Mouse (Mus musculus): ENCODE measurements around the gene Clmp.
"Not testable (repeated sequence)": the region's sequence is repeated elsewhere in the genome, so short reads cannot be mapped to it uniquely, and the experiment has no call there.

Clmp gene

GRCm38 (mm10) chr9:40800675-40801612, 115.2 kb downstream of the Clmp start, which contains the start of gene Hspa8:
Gene Hspa8, plus strand, starts transcription at chr9:40800984.
- peak; percentile 99 for DNase-seq (ENCODE audit: low read depth, low spot score)

GRCm38 (mm10) chr9:40801614-40802532, 116.1 kb downstream of the Clmp start:
- not testable (repeated sequence) for DNase-seq (ENCODE audit: low read depth, low spot score)

- DNase-seq (ENCODE audit: low read depth, low spot score), result not testable (repeated sequence)
Observed at GRCm38 (mm10) chr9:40802533-40802875, 116.7 kb downstream of the Clmp start.

- DNase-seq (ENCODE audit: low read depth, low spot score), result not testable (repeated sequence)
Observed at GRCm38 (mm10) chr9:40804576-40804975, 118.8 kb downstream of the Clmp start.

GRCm38 (mm10) chr9:40805263-40805662, 119.5 kb downstream of the Clmp start:
- no peak for DNase-seq (ENCODE audit: low read depth, low spot score)

- no peak for DNase-seq (ENCODE audit: low read depth, low spot score)
Observed at GRCm38 (mm10) chr9:40806440-40807288, 120.9 kb downstream of the Clmp start.

GRCm38 (mm10) chr9:40807289-40807920, 121.6 kb downstream of the Clmp start:
- no peak for DNase-seq (ENCODE audit: low read depth, low spot score)

- DNase-seq (ENCODE audit: low read depth, low spot score), result no peak
Observed at GRCm38 (mm10) chr9:40808061-40808906, 122.5 kb downstream of the Clmp start.

GRCm38 (mm10) chr9:40808907-40809280, 123.1 kb downstream of the Clmp start:
- no peak for DNase-seq (ENCODE audit: low read depth, low spot score)

GRCm38 (mm10) chr9:40811860-40812259, 126.1 kb downstream of the Clmp start:
- no peak for DNase-seq (ENCODE audit: low read depth, low spot score)

- DNase-seq (ENCODE audit: low read depth, low spot score), result no peak
Observed at GRCm38 (mm10) chr9:40814060-40814459, 128.3 kb downstream of the Clmp start.

GRCm38 (mm10) chr9:40817325-40818028, 131.7 kb downstream of the Clmp start:
- DNase-seq (ENCODE audit: low read depth, low spot score), result no peak

GRCm38 (mm10) chr9:40825601-40826000, 139.8 kb downstream of the Clmp start:
- DNase-seq (ENCODE audit: low read depth, low spot score), result no peak

- no peak for DNase-seq (ENCODE audit: low read depth, low spot score)
Observed at GRCm38 (mm10) chr9:40827366-40827765, 141.6 kb downstream of the Clmp start.

GRCm38 (mm10) chr9:40834569-40834968, 148.8 kb downstream of the Clmp start:
- peak; percentile 45 for DNase-seq (ENCODE audit: low read depth, low spot score)
